Mouse (Mus musculus) spleen, adult 2 months (tissue): ENCODE measurements around the gene Ptp4a2.

ENCODE experiments used
- CTCF ChIP-seq: fragments of 200-500 bp; IDR thresholded peaks from 2 replicates; pipeline ENCODE4 v1.5.1; 2011; ENCODE audit warnings: mild to moderate bottlenecking, inconsistent platforms; ENCODE audit not compliant: insufficient read depth, insufficient read length, insufficient replicate concordance; ENCODE audit errors: extremely low read depth
- POLR2A ChIP-seq: fragments of 200-500 bp; IDR thresholded peaks from 2 replicates; pipeline ENCODE4 v1.6.1; 2011; ENCODE audit warnings: low read depth, low read length, inconsistent platforms

DNA sequence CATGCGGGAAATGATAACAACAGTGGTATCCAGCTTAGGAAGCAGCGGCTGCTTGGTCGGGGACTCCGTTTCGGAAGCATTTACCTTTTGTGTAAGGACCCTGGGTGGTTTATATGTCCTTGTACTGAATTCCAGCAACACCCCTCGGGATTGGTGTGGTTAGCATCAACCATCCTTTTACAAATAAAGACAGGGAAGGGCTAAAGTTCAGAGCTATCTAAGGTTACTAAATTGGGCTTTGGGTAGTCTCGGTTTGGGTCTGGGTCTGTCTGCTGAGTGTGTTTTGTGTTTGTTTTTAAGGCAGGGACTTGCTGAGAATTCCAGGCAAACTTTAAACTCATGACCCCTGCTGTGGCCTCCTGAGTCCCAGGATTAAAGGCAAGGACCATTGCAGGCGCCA is 15.2 kb upstream of the Ptp4a2 start:
- TF ChIP-seq POLR2A (no peak), CTCF (no peak)
